Mouse (Mus musculus) bone marrow macrophage, adult 2 months (primary cell): Measurements from ENCODE around the gene Gspt1. TPM values are rescaled to one million over a fixed set of nuclear protein-coding genes. Genes with fewer than 3 reads are reported as not detected.
A peak's percentile ranks its signal among the peaks of the same experiment; 100 is the strongest.

Source experiments
- H3K27ac ChIP-seq: 2 replicates; pipeline ENCODE4 v1.5.1; 2012; ENCODE audit warnings: low read depth, low read length; ENCODE audit not compliant: insufficient read depth
- H3K4me1 ChIP-seq: 2 replicates; pipeline ENCODE4 v1.6.1; 2012; ENCODE audit warnings: low read length; ENCODE audit not compliant: control insufficient read depth, insufficient read depth
- H3K4me3 ChIP-seq: 2 replicates; pipeline ENCODE4 v1.5.1; 2012; ENCODE audit warnings: mild to moderate bottlenecking, low read length, moderate library complexity; ENCODE audit not compliant: insufficient read depth
- CTCF ChIP-seq: IDR thresholded peaks from 2 replicates; pipeline ENCODE4 v1.5.1; 2012; ENCODE audit warnings: low read depth, mild to moderate bottlenecking, low read length, moderate library complexity
- POLR2A ChIP-seq: IDR thresholded peaks from 2 replicates; pipeline ENCODE4 v1.6.1; 2012; ENCODE audit warnings: mild to moderate bottlenecking, low read depth, low read length, borderline replicate concordance
- polyA plus RNA-seq: library from polyadenylated mRNA; stranded (reverse); fragments of >200 nt; gene quantifications from 2 replicates; pipeline ENCODE4 v1.2.4, GENCODE M21; 2012; ENCODE audit not compliant: missing spikeins, insufficient read depth, insufficient read length

Gene Gspt1
- polyA plus RNA-seq, 1 experiment: 91.6 TPM

DNA sequence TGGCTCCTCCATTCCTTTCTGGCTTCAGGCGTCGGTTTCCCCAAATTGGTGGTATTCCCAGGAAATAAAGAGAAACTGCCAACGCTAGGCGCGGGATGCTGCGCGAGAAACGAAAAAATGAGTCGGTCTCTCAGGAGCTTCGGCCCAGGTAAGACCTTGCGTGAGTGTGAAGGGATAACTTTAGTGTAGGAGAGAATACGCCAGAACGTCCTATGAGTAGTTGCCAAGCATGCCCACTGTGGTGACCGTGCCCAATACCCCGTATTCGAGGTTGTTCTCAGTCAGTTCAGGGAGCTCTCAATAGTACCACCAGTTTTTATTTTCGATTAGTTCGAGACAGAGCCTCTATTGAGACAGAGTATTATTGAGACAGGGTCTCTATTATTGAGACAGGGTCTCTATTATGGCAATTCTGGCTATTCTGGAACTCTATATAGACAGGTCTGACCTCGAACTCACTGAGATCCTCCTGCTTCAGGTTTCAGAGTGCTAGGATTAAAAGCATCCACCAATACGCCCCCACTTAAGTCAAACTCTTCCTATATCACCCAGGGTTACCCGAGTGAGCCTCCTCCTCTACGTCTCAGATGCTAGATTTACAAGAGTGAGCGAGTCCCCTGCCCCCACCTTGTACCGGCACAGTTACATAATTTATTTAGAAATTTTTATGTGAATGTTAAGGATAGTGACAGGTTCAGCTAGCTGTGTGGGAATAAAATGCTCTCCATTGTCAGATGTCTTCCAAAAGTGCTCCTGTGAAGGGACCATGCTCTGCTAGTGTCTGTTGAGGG is 50.3 kb downstream of the Gspt1 start:
- Histone ChIP-seq H3K27ac (peak overlapping the region; percentile 30; the same call in 1 of the 2 replicates), H3K4me3 (peak overlapping the region; percentile 94), H3K4me1 (peaks cover 10% of the 10 kb centered on the region)
- no peak for TF ChIP-seq POLR2A
- no peak for TF ChIP-seq CTCF

DNA sequence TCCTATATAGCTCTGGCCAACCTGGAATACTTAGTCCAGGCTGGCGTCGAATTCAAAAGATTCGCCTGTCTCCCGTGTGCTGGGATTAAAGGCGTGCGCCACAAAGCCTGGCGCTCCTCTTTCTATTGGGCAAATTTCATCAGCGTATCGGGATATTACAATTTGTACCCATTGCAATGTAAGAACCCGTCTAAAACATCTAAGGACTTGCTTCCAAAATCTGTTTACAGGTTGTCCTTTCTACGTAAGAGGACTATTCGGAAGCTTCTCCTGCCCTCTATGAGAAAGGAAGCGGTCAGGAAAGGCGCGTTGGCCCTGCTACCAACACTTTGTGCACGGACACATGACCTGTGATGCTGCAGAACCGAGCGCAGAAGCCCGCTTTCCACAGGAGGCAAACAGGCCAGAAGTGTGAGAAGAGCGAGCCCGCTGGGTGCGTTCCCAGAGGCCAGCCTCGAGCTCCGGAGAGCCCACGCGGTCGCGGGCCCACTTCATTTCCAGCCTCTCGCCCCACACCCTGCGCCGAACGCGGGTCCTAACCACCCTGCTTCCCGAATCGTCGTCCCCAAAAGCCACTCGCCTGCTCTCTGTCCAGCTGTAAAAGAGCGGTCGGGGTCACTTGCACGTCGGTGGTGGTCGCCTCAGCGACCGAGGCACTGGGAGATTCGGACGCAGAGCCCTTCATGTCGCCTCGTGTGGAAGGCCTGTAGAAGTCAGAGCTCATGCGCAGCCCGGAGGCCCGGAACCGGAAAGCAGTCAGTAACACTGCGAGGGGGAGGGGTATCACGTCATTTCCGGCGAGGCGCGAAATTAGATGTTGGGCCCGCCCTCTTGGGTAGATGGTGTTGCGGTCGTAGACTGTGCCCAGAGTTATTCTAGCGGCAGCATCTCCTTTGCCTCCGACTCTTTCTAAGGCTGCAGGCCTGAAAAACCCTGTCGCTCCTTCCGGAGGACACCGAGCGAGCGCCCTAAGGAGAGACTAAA is 51.3 kb downstream of the Gspt1 start, which contains the start of gene Rsl1d1:
TSS of gene Rsl1d1 (minus strand) at position 761 of the 984 bp plus-strand sequence.
- Histone ChIP-seq H3K4me1 (peaks cover 10% of the 10 kb centered on the region), H3K4me3 (peak within 1 kb of the TSS; percentile 94), H3K27ac (peak within 1 kb of the TSS; percentile 82)
- TF ChIP-seq CTCF: no peak
- TF ChIP-seq POLR2A: no peak; the same call in 1 of the 2 replicates

DNA sequence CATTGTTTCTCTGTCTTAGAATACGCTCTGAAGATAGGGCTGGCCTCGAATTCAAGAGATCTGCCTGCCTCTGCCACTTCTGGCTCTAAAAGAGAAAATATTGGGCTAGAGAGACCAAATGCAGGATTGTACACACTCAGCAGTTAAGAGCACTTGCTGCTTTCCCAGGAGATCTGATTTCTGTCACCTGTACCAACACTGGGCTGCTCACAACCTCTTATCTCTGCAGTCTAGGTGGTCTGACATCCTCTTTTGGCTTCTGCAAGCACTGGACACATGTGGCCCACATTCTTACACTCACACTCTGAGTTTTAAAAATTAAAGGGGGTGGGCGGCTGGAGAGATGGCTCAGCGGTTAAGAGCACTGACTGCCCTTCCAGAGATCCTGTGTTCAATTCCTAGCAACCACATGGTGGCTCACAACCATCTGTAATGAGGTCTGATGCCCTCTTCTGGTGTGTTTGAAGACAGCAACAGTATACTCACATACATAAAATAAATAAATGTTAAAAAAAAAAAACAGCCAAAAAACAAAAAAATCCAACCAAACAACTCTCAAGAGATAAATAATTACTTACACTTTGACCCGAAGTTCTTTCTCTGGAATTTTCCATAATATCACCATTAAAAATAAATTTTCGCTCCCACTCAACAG is 52.3 kb downstream of the Gspt1 start:
- H3K4me3 ChIP-seq: peak overlapping the region; percentile 94
- no peak for TF ChIP-seq POLR2A
- TF ChIP-seq CTCF: no peak
- no peak overlapping the region for H3K27ac ChIP-seq
- H3K4me1 ChIP-seq: peaks cover 10% of the 10 kb centered on the region

DNA sequence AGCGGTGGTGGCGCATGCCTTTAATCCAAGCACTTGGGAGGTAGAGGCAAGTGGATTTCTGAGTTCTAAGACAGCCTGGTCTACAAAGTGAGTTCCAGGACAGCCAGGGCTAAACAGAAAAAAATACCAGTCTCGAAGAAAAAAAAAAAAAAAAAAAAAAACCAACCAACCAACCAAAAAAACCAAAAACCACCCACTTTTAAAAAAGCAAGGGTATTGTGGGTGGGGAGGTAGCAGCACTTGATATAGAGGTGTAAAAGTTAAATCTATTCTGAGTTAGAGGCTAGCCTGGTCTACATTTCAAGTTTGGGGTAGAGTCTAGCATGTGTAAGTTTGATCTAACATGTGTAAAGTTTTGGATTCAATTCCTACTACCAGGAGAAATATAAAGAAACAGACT is 53.9 kb downstream of the Gspt1 start:
- no peak for TF ChIP-seq POLR2A
- TF ChIP-seq CTCF: no peak
- Histone ChIP-seq H3K4me3 (no peak overlapping the region), H3K4me1 (peaks cover 10% of the 10 kb centered on the region), H3K27ac (no peak overlapping the region)

DNA sequence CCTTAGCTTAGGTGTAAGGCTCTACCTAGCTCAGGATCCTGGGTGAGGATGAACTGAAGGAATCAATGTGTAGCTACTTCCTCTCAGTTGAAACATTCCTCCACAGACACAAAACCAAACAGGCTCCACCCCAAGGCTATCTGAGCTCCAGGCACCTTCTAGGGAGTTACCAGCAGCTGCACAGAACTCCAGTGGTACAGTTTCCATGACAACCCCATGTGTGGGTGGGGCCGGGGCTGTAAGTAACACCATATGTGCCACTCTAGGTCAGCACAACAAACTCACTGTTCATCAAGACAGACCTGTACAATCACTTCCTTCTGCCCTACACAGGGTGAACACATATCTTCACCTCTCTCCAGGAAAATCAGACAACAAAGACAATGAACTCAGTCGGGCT is 55.7 kb downstream of the Gspt1 start:
- TF ChIP-seq CTCF (no peak), POLR2A (no peak)
- H3K27ac ChIP-seq: no peak overlapping the region
- peaks cover 8% of the 10 kb centered on the region for H3K4me1 ChIP-seq
- no peak overlapping the region for H3K4me3 ChIP-seq

DNA sequence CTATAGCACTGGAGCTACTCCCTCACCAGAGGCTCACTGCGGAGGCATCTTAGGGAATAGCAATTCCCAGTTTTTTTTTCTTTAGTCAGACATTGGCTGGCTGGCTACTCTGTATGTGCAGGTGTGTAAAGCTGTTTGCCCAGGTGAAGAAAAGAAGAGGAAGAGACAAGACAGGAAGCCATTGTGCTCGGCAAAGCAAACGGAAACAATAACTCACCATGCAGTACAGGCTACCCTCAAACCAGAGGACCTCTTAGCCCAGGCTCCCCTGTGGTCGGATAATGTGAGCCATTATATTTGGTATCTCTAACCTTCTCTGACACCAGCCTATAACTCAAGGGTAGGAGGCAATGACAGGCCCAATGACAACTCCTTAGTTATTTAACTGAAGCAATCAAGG is 57.1 kb downstream of the Gspt1 start:
- TF ChIP-seq POLR2A (no peak), CTCF (no peak)
- H3K27ac ChIP-seq: no peak overlapping the region
- H3K4me1 ChIP-seq: peaks cover 8% of the 10 kb centered on the region

DNA sequence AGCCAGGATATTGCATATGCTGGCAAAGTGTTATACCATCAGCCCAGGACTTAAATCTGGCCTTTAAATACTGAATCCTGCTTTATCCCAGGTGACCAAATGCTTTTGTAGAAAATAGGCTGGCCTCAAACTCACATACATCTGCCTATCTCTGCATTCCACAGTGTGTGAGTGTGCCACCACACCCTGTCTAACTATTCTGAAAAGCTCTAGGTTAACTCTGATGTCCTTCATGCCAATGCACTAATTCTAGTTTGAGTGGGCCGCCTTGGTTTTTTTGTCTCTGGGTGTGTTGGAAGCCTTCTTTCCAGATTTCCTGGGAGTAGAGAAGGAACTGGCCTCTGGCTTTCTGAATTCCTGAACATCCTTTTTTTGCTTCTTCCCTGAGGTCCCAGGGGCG is 60.9 kb downstream of the Gspt1 start:
- Histone ChIP-seq H3K4me1 (peaks cover 6% of the 10 kb centered on the region), H3K27ac (no peak overlapping the region), H3K4me3 (no peak overlapping the region)
- no peak for TF ChIP-seq POLR2A
- TF ChIP-seq CTCF: no peak

More for the DNA sequence above, 57.1 kb downstream of the Gspt1 start:
- no peak overlapping the region for H3K4me3 ChIP-seq

DNA sequence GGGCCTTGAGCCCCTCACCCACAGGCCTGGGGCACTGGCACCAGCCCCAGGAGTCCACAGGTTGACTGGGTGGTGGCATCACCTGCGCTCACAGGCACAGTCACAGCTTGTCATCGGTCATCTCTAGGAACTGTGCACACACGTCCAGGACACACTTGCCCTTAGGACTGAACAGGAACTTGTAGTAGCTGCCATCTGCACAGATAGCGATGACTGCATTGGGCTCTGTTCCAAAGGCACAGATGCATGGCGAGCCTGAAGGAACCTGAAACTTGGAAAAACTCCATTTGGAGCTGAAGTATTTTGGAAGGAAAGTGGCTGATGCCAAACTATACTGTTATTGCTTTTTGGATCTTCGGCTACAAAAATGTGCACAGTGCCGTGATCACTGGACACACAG is 64.0 kb downstream of the Gspt1 start:
- Histone ChIP-seq H3K27ac (no peak overlapping the region), H3K4me1 (peaks cover 6% of the 10 kb centered on the region), H3K4me3 (no peak overlapping the region)
- TF ChIP-seq POLR2A (no peak), CTCF (no peak)

DNA sequence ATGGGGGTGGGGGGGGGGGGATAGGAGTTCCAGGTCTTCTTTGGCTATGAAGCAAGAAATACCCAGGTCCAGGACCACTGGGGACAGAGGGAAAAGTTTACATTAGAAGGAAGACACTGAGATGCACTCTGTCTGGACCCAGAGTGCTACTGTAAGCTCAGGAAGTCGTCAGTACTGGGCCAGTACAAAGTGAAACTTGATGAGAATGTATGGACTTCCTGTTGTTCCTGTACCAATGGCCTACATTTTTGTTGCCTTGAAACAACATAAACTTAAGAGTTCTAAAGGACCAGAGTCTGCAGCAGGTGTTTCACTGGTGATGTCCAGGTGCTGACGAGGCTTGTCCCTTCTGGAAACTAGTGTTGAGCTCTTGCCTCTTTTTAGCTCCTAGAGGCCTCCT is 76.7 kb downstream of the Gspt1 start:
- Histone ChIP-seq H3K4me1 (peaks cover 26% of the 10 kb centered on the region), H3K27ac (peak overlapping the region; percentile 4; the same call in 1 of the 2 replicates), H3K4me3 (no peak overlapping the region)
- no peak for TF ChIP-seq CTCF
- TF ChIP-seq POLR2A: no peak

DNA sequence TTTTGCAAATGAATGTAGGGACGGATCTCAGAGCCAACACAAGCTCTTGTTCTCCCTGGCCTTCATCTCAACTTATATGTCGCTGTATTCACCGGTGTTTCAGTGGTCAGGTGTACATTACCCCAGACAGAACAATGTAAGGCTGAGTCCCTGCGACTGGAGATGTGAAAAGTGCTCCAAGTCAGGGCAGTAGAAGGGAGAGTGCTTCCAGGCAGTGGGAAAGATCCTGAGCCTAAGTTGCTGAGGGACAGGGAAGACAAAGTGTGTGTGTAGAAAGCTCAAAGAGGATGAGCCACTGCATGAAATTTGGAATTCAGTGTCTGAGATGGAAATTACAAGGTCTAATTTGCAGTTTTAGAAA is 77.3 kb downstream of the Gspt1 start:
- Histone ChIP-seq H3K4me3 (peak overlapping the region; percentile 86), H3K27ac (peak overlapping the region; percentile 70), H3K4me1 (peaks cover 30% of the 10 kb centered on the region)
- no peak for TF ChIP-seq CTCF
- TF ChIP-seq POLR2A: no peak
